Mouse (Mus musculus) cerebellum, postnatal 14 days (tissue): ENCODE measurements at regions not wholly inside any gene's neighbourhood (a gene's known extent, or its start where the extent isn't known, plus 50 kb on each side); places are given as distances from the start of the nearest gene placed in this dataset.

Experiments
- DNase-seq, 2 experiments: peaks; one replicate each; pipeline ENCODE4 v3.0.0; 2021; ENCODE audit warnings: mixed read lengths in 2 of 2

- no peak for DNase-seq
Observed at GRCm38 (mm10) chr1:39102126-39102905, 91.2 kb upstream of the Npas2 start.

GRCm38 (mm10) chr1:39102989-39103910 lies 90.3 kb upstream of the Npas2 start:
- DNase-seq = no peak

- no peak for DNase-seq
Observed at GRCm38 (mm10) chr1:39105546-39106371, 87.8 kb upstream of the Npas2 start.

- DNase-seq = no peak
Observed at GRCm38 (mm10) chr1:39106372-39106643, 87.2 kb upstream of the Npas2 start.

- DNase-seq = no peak
Observed at GRCm38 (mm10) chr1:39106650-39107049, 86.9 kb upstream of the Npas2 start.

- no peak for DNase-seq
Observed at GRCm38 (mm10) chr1:39116319-39116718, 77.2 kb upstream of the Npas2 start.

- DNase-seq = no peak
Observed at GRCm38 (mm10) chr1:39122316-39123015, 71.1 kb upstream of the Npas2 start.

GRCm38 (mm10) chr1:39123081-39123812 lies 70.3 kb upstream of the Npas2 start:
- DNase-seq = no peak

- no peak for DNase-seq
Observed at GRCm38 (mm10) chr1:39123813-39124146, 69.8 kb upstream of the Npas2 start.

GRCm38 (mm10) chr1:39134521-39134920 lies 59.0 kb upstream of the Npas2 start:
- DNase-seq = no peak

- no peak for DNase-seq
Observed at GRCm38 (mm10) chr1:39143054-39143453, 50.5 kb upstream of the Npas2 start.

GRCm38 (mm10) chr1:39143626-39144025 lies 49.9 kb upstream of the Npas2 start:
- DNase-seq = no peak
